Mouse (Mus musculus) thymus, postnatal 25 days (tissue): Measurements from ENCODE around the gene Pak3.

ENCODE experiments used
- DNase-seq: peaks from one replicate; pipeline ENCODE4 v3.0.0; 2022

Pak3 gene

DNA sequence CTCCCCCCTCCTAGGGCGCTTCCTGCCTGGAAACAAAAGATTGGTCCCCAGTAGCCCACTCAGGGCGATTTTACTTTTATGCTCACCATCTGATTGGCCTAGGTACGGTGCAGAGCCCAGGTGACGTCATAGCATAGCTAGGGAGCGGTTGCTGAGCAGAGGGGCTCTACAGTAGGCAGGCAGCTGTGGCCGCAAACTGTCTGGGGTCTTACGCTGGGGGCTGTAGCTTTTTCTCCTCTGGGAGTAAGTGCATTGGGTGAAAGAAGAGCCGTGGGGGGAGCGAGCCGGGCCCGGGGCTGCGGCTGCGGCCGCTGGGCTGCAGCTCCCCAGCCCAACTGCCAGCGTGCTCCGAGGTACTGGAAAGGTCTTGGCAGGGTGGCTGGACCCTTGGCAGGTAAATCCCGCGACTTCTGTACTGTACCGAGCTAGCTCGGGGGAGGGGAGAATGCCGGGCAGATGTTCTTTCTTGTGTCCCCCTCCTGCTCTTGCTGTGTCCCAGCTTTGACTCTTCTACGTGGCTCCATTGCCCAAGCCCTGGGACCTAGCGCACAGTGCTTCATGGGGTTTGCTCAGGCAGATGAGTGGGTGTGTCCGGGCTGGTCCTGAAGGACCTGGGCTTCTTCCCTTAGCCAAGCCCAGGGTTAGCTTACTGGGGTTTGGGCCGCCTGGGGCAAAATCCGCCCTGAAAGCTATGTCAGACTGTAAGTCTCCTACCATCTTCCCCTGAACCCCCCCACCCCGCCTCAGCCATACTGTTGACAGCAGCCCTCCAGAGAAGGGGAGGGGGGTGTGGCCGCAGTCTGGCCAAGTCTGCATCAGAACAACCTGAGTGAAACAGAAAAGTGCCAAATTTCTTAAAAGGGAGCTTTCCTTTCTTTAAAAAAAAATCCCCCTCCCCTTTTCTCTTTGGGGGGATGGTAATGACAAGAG lies 146.1 kb downstream of the Pak3 start:
- DNase-seq: no peak

DNA sequence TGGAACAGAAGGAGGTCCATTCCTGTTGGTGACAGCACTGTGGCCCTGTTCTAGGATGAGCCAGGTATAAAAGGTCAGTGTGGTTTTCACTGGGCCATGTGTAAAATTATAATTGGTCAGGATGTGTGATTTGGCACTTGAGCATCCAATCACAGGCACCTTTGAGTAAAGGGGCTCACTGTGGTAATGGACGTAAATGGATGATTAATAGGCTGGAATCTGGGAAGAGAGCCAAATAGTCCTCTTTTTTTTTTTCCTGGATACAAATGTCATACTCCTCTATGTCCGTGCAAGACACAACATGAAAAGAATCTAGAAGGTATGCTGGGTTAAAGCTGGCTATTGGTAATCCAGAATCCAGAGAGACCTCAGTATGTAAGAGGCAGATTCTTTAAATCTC lies 147.4 kb downstream of the Pak3 start:
- no peak for DNase-seq

DNA sequence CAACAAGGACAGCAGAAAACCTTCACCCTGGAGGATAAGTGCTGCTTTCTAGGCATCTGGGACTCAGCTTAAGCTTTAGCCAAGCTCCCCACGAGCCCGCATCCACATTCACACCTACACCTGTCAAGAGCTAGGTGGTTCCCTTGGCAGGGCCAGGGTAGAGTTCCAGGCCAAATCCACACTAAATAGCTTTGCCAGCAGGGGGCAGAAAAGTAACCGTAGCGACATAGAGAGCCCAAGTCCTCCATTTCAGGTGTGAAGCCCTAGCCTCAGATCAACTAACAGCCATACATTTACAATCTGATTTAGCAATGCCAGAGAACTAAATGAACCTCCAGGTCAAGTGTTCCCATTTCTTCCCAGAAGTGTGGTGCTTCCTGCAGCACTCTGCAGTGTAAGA lies 148.6 kb downstream of the Pak3 start:
- DNase-seq: no peak

DNA sequence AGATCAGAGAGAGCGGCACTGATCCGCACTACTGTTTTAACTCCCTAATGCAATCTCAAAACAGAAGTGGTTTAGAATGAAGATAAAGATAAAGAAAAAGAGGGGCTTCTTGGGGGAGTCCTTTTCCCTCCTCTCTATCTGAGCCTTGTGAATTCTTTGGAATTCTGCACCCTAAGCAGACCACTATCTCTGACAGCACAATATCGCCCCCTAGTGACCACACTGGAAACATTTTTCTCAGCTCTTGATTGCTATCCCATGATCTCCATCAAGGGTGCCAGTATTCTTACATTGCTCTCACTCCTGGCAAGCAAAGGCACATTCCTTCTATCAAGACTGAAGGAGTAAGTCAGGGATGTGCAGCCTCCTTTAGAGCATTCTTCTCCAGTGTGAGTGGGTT lies 149.9 kb downstream of the Pak3 start:
- no peak for DNase-seq

DNA sequence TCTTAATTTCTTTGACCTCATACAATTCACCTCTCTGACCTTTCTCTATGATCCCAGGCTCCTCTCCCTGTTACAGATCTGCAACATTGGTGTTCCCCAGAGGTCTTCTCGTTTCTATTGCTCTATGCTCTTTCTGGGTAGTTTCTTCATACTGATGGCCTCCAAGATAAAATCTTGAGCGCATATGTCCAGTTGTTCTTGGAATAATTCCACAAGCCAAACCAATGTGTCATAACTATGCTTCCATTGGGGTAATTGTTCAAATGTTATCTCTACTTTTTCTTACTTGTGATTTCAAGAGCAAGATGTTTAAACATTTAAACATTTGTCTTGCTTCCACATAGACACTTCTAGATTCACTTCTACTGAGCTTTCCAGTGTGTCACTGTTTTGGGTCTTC lies 160.2 kb downstream of the Pak3 start:
- DNase-seq: no peak

DNA sequence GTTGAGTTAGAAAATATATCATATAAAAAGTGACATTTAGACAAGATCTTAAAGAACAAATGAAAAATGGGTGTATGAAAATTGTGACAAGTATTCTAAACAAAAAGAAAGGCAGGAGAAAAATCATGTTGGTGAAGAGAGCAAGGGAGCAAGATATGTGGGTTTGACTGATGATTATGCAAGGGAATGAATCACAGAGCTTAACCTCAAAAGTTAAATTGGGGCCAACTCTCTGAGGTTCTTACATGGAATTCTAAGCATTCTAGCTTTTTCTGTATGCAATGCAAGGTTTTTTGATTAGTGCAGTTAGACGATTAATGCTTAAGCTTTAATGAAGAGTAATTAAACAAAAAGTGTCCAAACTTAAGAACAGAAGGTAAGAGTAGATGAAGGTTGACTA lies 203.9 kb downstream of the Pak3 start:
- no peak for DNase-seq

DNA sequence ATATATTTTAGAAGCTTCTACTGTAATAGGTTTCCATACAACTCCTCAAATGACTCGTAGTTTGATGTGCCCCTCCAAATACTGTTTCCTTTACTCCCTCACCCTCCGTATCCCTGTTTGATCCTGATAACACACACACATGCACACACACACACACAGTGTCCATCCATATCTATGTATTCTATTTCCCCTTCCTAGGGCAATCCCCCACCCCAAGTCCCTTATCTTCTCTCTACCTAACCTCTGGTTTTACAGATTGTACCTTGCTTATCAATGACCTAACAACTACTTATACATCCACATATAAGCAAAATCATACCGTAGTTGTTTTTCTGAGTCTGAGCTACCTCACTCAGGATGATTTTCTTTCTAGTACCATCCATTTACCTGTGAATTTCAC lies 207.0 kb downstream of the Pak3 start:
- DNase-seq: no peak

DNA sequence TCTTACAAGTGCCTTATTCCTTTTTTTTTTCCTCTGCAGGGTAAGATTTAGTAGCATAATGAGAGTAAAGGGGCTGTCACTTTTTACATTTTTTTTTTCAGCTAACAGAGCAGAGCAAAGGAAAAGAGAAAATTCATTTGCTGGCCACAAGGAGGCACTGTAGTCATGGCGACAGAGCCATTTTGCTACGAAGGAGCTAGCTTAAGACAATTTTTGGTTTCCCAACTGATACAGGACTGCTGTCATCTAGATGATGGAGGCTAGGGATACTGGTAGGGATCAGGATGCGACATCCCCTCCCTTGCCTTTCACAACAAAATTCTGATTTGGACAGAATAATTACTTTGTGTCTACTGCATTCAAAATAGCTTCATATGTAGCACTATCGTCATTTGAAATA lies 217.6 kb downstream of the Pak3 start:
- DNase-seq: no peak

DNA sequence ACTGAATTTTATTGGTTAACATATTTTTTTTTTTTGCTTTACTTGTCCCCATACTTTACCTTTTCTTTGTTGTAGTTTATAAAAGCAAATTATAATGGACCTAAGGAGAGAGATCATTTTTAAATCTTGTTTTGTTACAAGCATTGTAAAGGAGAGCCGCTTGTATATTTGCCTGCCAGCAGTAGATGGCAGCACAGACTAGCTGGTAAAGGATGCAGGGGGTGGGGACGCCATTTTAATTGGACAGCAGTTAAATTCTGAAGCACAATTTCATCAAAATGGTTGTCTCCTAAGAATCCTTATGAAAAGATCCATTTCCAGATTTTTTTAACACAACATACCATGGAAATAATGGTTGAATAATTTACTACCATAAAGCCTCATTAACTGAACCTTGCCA lies 220.8 kb downstream of the Pak3 start:
- DNase-seq: no peak

DNA sequence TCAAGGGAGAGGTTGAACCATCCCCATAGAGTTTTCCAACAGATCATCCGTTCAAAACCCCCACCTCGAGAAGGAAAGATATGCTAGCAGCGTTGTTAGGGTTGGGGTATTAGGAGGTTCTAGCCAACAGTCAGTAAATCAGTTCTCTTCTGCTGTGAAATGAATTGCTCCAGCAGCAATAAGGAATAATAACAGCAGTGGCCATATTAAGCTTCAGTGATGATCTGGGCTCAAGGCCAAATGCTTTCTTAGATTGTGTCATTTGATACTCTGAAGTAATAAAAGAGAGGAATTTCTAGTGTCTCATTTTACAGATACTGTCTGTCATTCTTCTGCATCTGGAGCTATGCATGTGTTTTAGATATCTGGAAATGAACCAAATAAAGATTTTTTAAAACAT lies 244.2 kb downstream of the Pak3 start:
- DNase-seq: no peak

DNA sequence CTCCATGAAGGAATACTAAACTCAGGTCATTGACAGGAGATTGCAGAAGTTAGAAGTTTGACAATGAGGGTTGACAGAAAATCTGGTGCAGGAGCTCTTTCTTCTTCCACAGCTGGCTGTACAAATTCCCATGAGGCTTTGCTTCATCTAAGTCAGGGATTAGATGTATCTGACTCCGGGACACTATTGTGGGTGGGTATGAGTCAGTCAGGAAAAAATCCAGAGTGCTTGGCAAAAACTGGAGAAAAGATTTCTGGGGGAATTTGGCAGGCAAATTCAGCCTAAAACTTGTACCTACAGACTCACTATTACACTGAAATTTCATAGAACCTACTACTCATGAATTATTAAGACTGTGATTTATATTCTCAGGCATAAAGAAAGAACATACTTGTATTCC lies 297.6 kb downstream of the Pak3 start:
- no peak for DNase-seq

DNA sequence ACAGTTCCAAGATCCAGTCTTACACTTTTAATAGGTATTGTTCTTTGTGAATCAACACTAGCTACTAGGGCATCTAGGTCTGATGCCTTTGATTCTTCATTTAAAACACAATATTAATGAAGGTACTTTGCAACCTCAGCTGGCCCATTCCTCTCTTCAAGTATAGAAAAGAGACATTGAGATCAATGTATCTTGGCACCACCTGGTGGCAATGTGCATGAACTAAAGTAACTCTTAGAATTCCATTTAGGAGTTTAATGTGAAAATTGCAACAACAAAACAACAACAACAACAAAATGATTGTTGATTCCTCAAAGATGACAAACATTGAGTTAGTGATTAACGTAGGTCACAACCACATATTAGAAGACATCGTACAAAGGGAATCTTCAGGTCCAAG lies 300.6 kb downstream of the Pak3 start:
- no peak for DNase-seq

DNA sequence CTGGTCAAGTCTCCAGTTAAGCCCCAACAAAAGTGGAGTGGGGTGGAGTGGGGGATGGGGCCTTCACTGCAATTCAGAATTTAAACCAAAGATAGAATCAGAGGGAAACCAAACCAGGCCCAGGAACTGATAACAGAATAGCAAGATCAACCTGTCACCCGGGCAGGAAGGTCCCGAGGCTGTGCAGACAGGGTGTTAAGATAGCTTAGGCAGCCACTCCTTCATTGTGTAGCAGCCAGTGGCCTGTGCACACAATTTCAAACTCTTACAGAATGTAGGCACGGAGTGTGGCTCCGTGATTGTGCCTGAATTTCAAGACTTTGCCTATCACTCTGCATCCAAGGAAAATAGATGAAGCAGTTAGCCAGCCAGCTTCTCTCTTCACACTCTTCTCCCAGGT lies 308.1 kb downstream of the Pak3 start:
- DNase-seq: no peak

DNA sequence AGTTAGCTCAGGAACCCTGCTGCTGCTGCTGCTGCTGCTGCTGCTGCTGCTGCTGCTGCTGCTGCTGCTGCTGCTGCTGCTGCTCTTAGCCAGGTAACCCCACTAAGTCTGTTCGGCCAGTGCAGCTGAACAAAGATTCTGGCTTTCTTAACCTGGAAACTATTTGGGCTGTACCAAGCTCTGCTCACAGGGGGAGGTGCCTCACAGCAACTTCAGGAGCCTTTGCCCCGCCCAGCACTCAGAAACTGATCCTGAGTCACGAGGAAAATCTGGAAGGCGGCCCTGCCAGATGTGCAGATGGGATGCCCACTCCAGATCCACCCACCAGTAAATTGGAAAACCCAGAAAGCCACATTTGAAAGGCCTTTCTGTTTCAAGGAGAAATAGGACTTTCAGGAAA lies 308.8 kb downstream of the Pak3 start, which contains the start of gene Capn6:
Capn6 (minus strand) TSS at position 203 of the 400 bp plus-strand sequence.
- DNase-seq: no peak

DNA sequence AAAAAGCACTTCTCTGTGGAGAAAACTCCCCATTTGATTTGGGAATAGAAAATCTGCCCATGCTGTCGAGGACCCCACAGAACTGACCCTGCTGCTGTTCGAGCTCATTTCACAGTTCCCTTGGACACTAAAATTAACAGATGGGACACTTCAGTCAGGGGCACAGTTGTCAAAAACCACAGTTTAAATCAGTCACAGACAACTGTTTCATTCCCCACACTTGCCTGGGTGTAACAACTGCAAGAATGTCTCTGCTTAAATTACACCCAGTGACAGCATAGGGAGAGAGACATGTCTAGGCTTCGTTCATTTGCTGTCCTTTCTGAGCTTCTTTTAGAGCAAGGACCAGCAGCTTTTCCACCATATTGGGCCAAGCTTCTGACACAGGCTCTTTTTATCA lies 328.2 kb downstream of the Pak3 start:
- DNase-seq: no peak
